Mouse (Mus musculus): ENCODE measurements around the gene Zfp804a.

Gene Zfp804a

GRCm38 (mm10) chr2:82246902-82247522, 194.0 kb downstream of the Zfp804a start:
- no peak for DNase-seq (ENCODE audit: extremely low spot score, low read depth, low spot score)

GRCm38 (mm10) chr2:82253382-82253781, 200.4 kb downstream of the Zfp804a start:
- no peak for DNase-seq (ENCODE audit: extremely low spot score, low read depth, low spot score)

- DNase-seq (ENCODE audit: extremely low spot score, low read depth, low spot score): no peak
Observed at GRCm38 (mm10) chr2:82282591-82283269, 229.7 kb downstream of the Zfp804a start.

- no peak for DNase-seq (ENCODE audit: extremely low spot score, low read depth, low spot score)
Observed at GRCm38 (mm10) chr2:82294932-82295493, 242.0 kb downstream of the Zfp804a start.

All from hindlimb bud, embryonic 11.5 days (tissue).